Mouse (Mus musculus) heart, postnatal 14 days (tissue): ENCODE data around the gene Eppin. TPM values are rescaled to one million over a fixed set of nuclear protein-coding genes. Genes with fewer than 3 reads are reported as not detected.
A peak's percentile ranks its signal among the peaks of the same experiment; 100 is the strongest.

ENCODE experiments used
- DNase-seq, 2 experiments: peaks; one replicate each; pipeline ENCODE4 v3.0.0; 2021 to 2022
- intact Hi-C: fragments of 180-260 bp; cut with DNase I; formaldehyde crosslinking; loops from one replicate; pipeline ENCODE4 v1.15.1; 2025
- total RNA-seq, 2 experiments: library from RNA; stranded (reverse); gene quantifications; 2 replicates each; pipeline ENCODE4 v1.2.3; 2021

Eppin gene
- total RNA-seq, 2 experiments from 2014 or later: not detected

- intact Hi-C loops: no loop called here
- no peak for DNase-seq
These were observed 30.8 kb downstream of the Eppin start, which contains the start of gene Wfdc2 for GRCm38 (mm10) chr2:164562391-164563188. Gene Wfdc2 (plus strand): TSS chr2:164562413.

GRCm38 (mm10) chr2:164560106-164560505, 33.3 kb downstream of the Eppin start:
- no peak for DNase-seq
- intact Hi-C loops: no loop called here

- intact Hi-C loops: no loop called here
- DNase-seq: no peak
These were observed 34.3 kb downstream of the Eppin start for GRCm38 (mm10) chr2:164558991-164559645.

GRCm38 (mm10) chr2:164558426-164558825, 35.0 kb downstream of the Eppin start:
- no peak for DNase-seq

GRCm38 (mm10) chr2:164551502-164551901, 41.9 kb downstream of the Eppin start:
- DNase-seq: no peak
- intact Hi-C loops: no loop called here

More at GRCm38 (mm10) chr2:164558426-164558825, 35.0 kb downstream of the Eppin start:
- intact Hi-C loops: no loop called here

- intact Hi-C loops: no loop called here
- no peak for DNase-seq
These were observed 42.5 kb downstream of the Eppin start for GRCm38 (mm10) chr2:164550895-164551269.

- intact Hi-C loops: no loop called here
- no peak for DNase-seq
These were observed 43.2 kb downstream of the Eppin start for GRCm38 (mm10) chr2:164549963-164550894.

GRCm38 (mm10) chr2:164549338-164549737, 44.1 kb downstream of the Eppin start:
- DNase-seq: no peak
- intact Hi-C loops: no loop called here

GRCm38 (mm10) chr2:164544454-164545097, 48.8 kb downstream of the Eppin start:
- intact Hi-C loops: no loop called here
- no peak for DNase-seq

- intact Hi-C loops: no loop called here
- DNase-seq: no peak
These were observed 49.6 kb downstream of the Eppin start for GRCm38 (mm10) chr2:164543745-164544144.

GRCm38 (mm10) chr2:164542598-164542997, 50.8 kb downstream of the Eppin start:
- DNase-seq: no peak
- intact Hi-C loops: no loop called here

- intact Hi-C loops: no loop called here
- DNase-seq: no peak
These were observed 51.3 kb downstream of the Eppin start for GRCm38 (mm10) chr2:164542132-164542531.

GRCm38 (mm10) chr2:164540652-164541427, 52.6 kb downstream of the Eppin start:
- DNase-seq: peak; percentile 22 to 33
- intact Hi-C loops: no loop called here

Other genes with a start within 250 kb of the Eppin start
- 1 to 10 TPM; 1.4 to 3.6 TPM for gene Slpi, start 204.5 kb downstream of the Eppin start, total RNA-seq
- not detected for gene Rbpjl, start 190.5 kb downstream of the Eppin start, total RNA-seq
- 1 to 10 TPM; 1.2 to 1.5 TPM for gene Matn4, start 188.4 kb downstream of the Eppin start, total RNA-seq
- gene Sdc4, start 149.7 kb downstream of the Eppin start, total RNA-seq: 10 to 100 TPM; 20.0 to 27.0 TPM
- 10 to 100 TPM; 21.2 to 21.9 TPM for gene Sys1, start 136.6 kb downstream of the Eppin start, total RNA-seq
- 1 to 10 TPM; 3.0 to 5.3 TPM for gene Gm20458, start 132.6 kb downstream of the Eppin start, total RNA-seq
- gene Trp53tg5, start 119.9 kb downstream of the Eppin start, total RNA-seq: not detected
- 10 to 100 TPM; 17.9 to 19.0 TPM for gene Dbndd2, start 107.5 kb downstream of the Eppin start, total RNA-seq
- 10 to 100 TPM; 43.1 to 45.9 TPM for gene Pigt, start 96.1 kb downstream of the Eppin start, total RNA-seq
- gene Wfdc2, start 31.2 kb downstream of the Eppin start, total RNA-seq: 10 to 100 TPM in 1 of 2 experiments, not detected in 1; 14.8 TPM
- gene Spint3, start 20.1 kb downstream of the Eppin start, total RNA-seq: not detected
- gene Wfdc6a, start 8.1 kb downstream of the Eppin start, total RNA-seq: under 1 TPM; 0.29 to 0.48 TPM
- gene Wfdc6b, start 19.9 kb upstream of the Eppin start, total RNA-seq: not detected
- gene Wfdc8, start 20.0 kb upstream of the Eppin start, total RNA-seq: not detected
- gene Wfdc16, start 45.2 kb upstream of the Eppin start, total RNA-seq: not detected
- gene Wfdc10, start 62.5 kb upstream of the Eppin start, total RNA-seq: not detected
- gene Wfdc9, start 63.0 kb upstream of the Eppin start, total RNA-seq: not detected
- not detected for gene Wfdc11, start 80.5 kb upstream of the Eppin start, total RNA-seq
- gene Wfdc13, start 91.5 kb upstream of the Eppin start, total RNA-seq: not detected
- gene Spint4, start 104.9 kb upstream of the Eppin start, total RNA-seq: not detected
- gene Spint5, start 121.7 kb upstream of the Eppin start, total RNA-seq: not detected
- gene Wfdc3, start 152.3 kb upstream of the Eppin start, total RNA-seq: under 1 TPM; 0.22 to 0.33 TPM
- gene Dnttip1, start 152.4 kb upstream of the Eppin start, total RNA-seq: 10 to 100 TPM; 29.4 to 30.2 TPM
- 10 to 100 TPM; 10.8 to 19.5 TPM for gene Ube2c, start 176.3 kb upstream of the Eppin start, total RNA-seq
- gene Tnnc2, start 186.4 kb upstream of the Eppin start, total RNA-seq: not detected
- gene Snx21, start 192.2 kb upstream of the Eppin start, total RNA-seq: 10 to 100 TPM; 20.8 to 23.0 TPM
- gene Acot8, start 211.3 kb upstream of the Eppin start, total RNA-seq: 10 to 100 TPM; 11.2 to 11.3 TPM
- gene Zswim3, start 211.5 kb upstream of the Eppin start, total RNA-seq: 1 to 10 TPM; 2.4 to 2.6 TPM
- 1 to 10 TPM; 3.7 to 5.0 TPM for gene Zswim1, start 229.1 kb upstream of the Eppin start, total RNA-seq
- 1 to 10 TPM in 1 of 2 experiments, under 1 TPM in 1; 0.86 to 1.0 TPM for gene Spata25, start 234.9 kb upstream of the Eppin start, total RNA-seq
- 100 to 1,000 TPM in 1 of 2 experiments, 10 to 100 TPM in 1; 97.7 to 103 TPM for gene Ctsa, start 239.3 kb upstream of the Eppin start, total RNA-seq
- gene Neurl2, start 239.9 kb upstream of the Eppin start, total RNA-seq: 10 to 100 TPM; 34.6 to 34.7 TPM